Mouse (Mus musculus): ENCODE results near the gene Lrrc74a. TPM values are rescaled to one million over a fixed set of nuclear protein-coding genes. Genes with fewer than 3 reads are reported as not detected.

Gene Lrrc74a
- total and polyA plus RNA-seq, 3 experiments: not detected

DNA sequence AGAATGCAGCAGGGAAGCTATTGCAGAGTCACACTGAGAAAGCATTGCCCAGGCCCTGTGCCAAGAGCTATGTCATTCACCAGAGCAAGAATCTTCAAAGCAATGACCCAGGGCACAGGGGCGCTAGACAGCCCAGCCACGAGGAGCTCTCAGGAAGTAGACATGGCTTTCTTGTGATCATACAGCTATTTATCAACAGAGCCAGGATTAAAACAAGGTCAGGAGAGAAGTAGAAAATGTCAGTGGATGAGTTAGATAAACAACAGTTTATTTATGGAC, 56.6 kb downstream of the Lrrc74a start:
- Histone ChIP-seq H3K27me3 (replicated peaks) (no peaks in the 10 kb centered on the region), H3K4me1 (ENCODE audit: control insufficient read depth in 1 of 2, insufficient read depth in 2 of 2) (peaks cover 12 to 13% of the 10 kb centered on the region in 2 experiments), H3K9me3 (replicated peaks; ENCODE audit: low read length) (no peaks in the 10 kb centered on the region), H3K4me2 (ENCODE audit: insufficient read depth, low read depth, poor library complexity, severe bottlenecking) (no peak overlapping the region), H3K27ac (ENCODE audit: insufficient read depth, low read depth) (no peak overlapping the region), H3K9ac (ENCODE audit: insufficient read depth, low read depth) (no peak overlapping the region), H3K79me2 (replicated peaks; ENCODE audit: control insufficient read depth, extremely low read depth, insufficient read depth, poor library complexity, severe bottlenecking) (no peaks in the 10 kb centered on the region), H3K36me3 (replicated peaks in 1 of 2; ENCODE audit: control insufficient read depth in 1 of 2, insufficient read depth in 1 of 2, low read length in 1 of 2) (no peaks in the 10 kb centered on the region), H3K4me3 (replicated peaks in 1 of 3; ENCODE audit: low read depth in 2 of 3, low read length in 2 of 3, poor library complexity in 1 of 3) (no peak overlapping the region)
- DNase-seq (ENCODE audit: extremely low read depth): no peak
- dilution Hi-C loops (cut with MboI; ENCODE audit: extremely low pct_ligation_motif_present, extremely low pct_unique_long_range_greater_than_20kb, low sequenced_read_pairs) (no loop called here), in situ Hi-C loops (cut with MboI; ENCODE audit: low pct_ligation_motif_present, low pct_unique_long_range_greater_than_20kb, low sequenced_read_pairs) (no loop called here)
- TF ChIP-seq ZMIZ1 (IDR thresholded peaks at IDR 0.05; ENCODE audit: low read depth, low read length) (no peak), ZKSCAN1 (IDR thresholded peaks at IDR 0.05; ENCODE audit: borderline replicate concordance, low read depth, low read length) (no peak), CHD2 (IDR thresholded peaks at IDR 0.05; ENCODE audit: low read length) (no peak), ETS1 (conservative IDR thresholded peaks at IDR 0.05; ENCODE audit: low read depth, low read length) (no peak), CHD1 (IDR thresholded peaks at IDR 0.05; ENCODE audit: low read depth, low read length) (no peak), ELF1 (IDR thresholded peaks at IDR 0.05; ENCODE audit: low read depth, low read length) (no peak), POLR2A (IDR thresholded peaks at IDR 0.05; ENCODE audit: low read depth, low read length) (no peak), TBP (conservative IDR thresholded peaks at IDR 0.05; ENCODE audit: low read depth, low read length) (no peak), SMC3 (IDR thresholded peaks at IDR 0.05; ENCODE audit: low read depth, low read length) (no peak), RCOR1 (conservative IDR thresholded peaks at IDR 0.05; ENCODE audit: low read depth, low read length) (no peak), USF2 (conservative IDR thresholded peaks at IDR 0.05; ENCODE audit: low read depth, low read length) (no peak)

DNA sequence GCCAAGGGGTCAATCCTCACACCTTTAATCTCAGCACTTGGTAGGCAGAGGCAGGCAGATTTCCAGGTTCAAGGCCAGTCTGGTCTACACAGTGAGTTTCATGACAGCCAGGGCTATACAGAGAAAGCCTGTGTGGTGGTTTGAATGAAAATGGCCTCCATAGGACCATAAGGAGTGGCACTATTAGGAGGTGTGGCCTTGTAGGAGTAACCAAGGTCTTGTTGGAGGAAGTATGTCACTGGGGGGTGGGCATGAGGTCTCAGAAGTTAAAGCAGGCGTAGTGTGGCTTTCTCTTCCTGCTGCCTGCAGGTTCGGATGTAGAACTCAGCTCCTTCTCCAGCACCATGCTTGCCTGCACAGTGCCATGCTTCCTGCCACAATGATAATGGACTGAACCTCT, 57.8 kb downstream of the Lrrc74a start:
- H3K9ac ChIP-seq (ENCODE audit: insufficient read depth, low read depth): no peak overlapping the region
- H3K9me3 ChIP-seq (replicated peaks; ENCODE audit: low read length): no peaks in the 10 kb centered on the region
- DNase-seq (ENCODE audit: extremely low read depth): no peak
- no peak for TF ChIP-seq USF1 (IDR thresholded peaks at IDR 0.05; ENCODE audit: low read depth, low read length)
- no peak for TF ChIP-seq CHD2 (IDR thresholded peaks at IDR 0.05; ENCODE audit: low read length)
- no peak for TF ChIP-seq KAT2A (IDR thresholded peaks at IDR 0.05; ENCODE audit: insufficient replicate concordance, low read length)
- TF ChIP-seq IRF4 (IDR thresholded peaks at IDR 0.05; ENCODE audit: low read depth, low read length): no peak
- no peak for TF ChIP-seq NELFE (IDR thresholded peaks at IDR 0.05; ENCODE audit: low read depth, low read length)
- no peak for TF ChIP-seq POLR2A (IDR thresholded peaks at IDR 0.05; ENCODE audit: low read depth, low read length)
- no peak for TF ChIP-seq CTCF (conservative IDR thresholded peaks at IDR 0.05 in 1 of 2, IDR thresholded peaks at IDR 0.05 in 1 of 2; ENCODE audit: low read depth in 2 of 2, low read length in 2 of 2)
- no peak for TF ChIP-seq SIN3A (IDR thresholded peaks at IDR 0.05; ENCODE audit: low read length)
- TF ChIP-seq SMC3 (IDR thresholded peaks at IDR 0.05; ENCODE audit: low read depth, low read length): no peak
- no peak for TF ChIP-seq TBP (conservative IDR thresholded peaks at IDR 0.05; ENCODE audit: low read depth, low read length)
- no peak for TF ChIP-seq ZNF384 (IDR thresholded peaks at IDR 0.05; ENCODE audit: low read depth, low read length)
- no peak for TF ChIP-seq NRF1 (IDR thresholded peaks at IDR 0.05; ENCODE audit: low read depth, low read length)
- TF ChIP-seq USF2 (conservative IDR thresholded peaks at IDR 0.05; ENCODE audit: low read depth, low read length): no peak
- TF ChIP-seq JUN (IDR thresholded peaks at IDR 0.05; ENCODE audit: insufficient read depth, low read depth, low read length): no peak
- no peak for TF ChIP-seq TCF12 (IDR thresholded peaks at IDR 0.05; ENCODE audit: low read depth, low read length)
- no peak overlapping the region for H3K27ac ChIP-seq (ENCODE audit: insufficient read depth, low read depth)
- no peaks in the 10 kb centered on the region for H3K27me3 ChIP-seq (replicated peaks)
- no peaks in the 10 kb centered on the region for H3K36me3 ChIP-seq (replicated peaks in 1 of 2; ENCODE audit: control insufficient read depth in 1 of 2, insufficient read depth in 1 of 2, low read length in 1 of 2)
- H3K4me3 ChIP-seq (replicated peaks in 1 of 3; ENCODE audit: low read depth in 2 of 3, low read length in 2 of 3, poor library complexity in 1 of 3): no peak overlapping the region
- peaks cover 16 to 19% of the 10 kb centered on the region in 2 experiments for H3K4me1 ChIP-seq (ENCODE audit: control insufficient read depth in 1 of 2, insufficient read depth in 2 of 2)
- dilution Hi-C loops (cut with MboI; ENCODE audit: extremely low pct_ligation_motif_present, extremely low pct_unique_long_range_greater_than_20kb, low sequenced_read_pairs) (no loop called here), in situ Hi-C loops (cut with MboI; ENCODE audit: low pct_ligation_motif_present, low pct_unique_long_range_greater_than_20kb, low sequenced_read_pairs) (no loop called here)
- H3K79me2 ChIP-seq (replicated peaks; ENCODE audit: control insufficient read depth, extremely low read depth, insufficient read depth, poor library complexity, severe bottlenecking): no peaks in the 10 kb centered on the region
- no peak overlapping the region for H3K4me2 ChIP-seq (ENCODE audit: insufficient read depth, low read depth, poor library complexity, severe bottlenecking)

Data from CH12.LX (cell line).